Mouse (Mus musculus) heart, adult 18-20 months (tissue): ENCODE results near the gene Lrrc45. TPM values are rescaled to one million over a fixed set of nuclear protein-coding genes. Genes with fewer than 3 reads are reported as not detected.
"Not testable (repeated sequence)": the region's sequence is repeated elsewhere in the genome, so short reads cannot be mapped to it uniquely, and the experiment has no call there.

ENCODE experiments used
- DNase-seq, 2 experiments: peaks; one replicate each; pipeline ENCODE4 v3.0.0; 2021 to 2022; ENCODE audit warnings: mixed read lengths in 1 of 2
- long read RNA-seq, 2 experiments: library from polyadenylated mRNA; stranded (forward); transcript quantifications; one replicate each; pipeline ENCODE4 v2.0.0; 2021
- total RNA-seq, 2 experiments: library from RNA; stranded (reverse); gene quantifications; 2 replicates each; pipeline ENCODE4 v1.2.3; 2021

Gene Lrrc45
- total RNA-seq = 1 to 10 TPM; 3.8 to 4.3 TPM
- long read RNA-seq, experiment 1, partial matches to known transcripts = 0 of 2 reads
- long read RNA-seq, experiment 1, other reads (novel, unspliced or antisense) = 1 of 2 reads
- long read RNA-seq, experiment 2, partial matches to known transcripts = 1 of 4 reads
- long read RNA-seq, experiment 2, other reads (novel, unspliced or antisense) = 2 of 4 reads

- peak; percentile 98 to 99 for DNase-seq
These were observed at the start of gene Lrrc45, which contains the start of gene Cenpx for GRCm38 (mm10) chr11:120713580-120714518. TSS of gene Lrrc45 (plus strand) at chr11:120713925. TSS of gene Cenpx (minus strand) at chr11:120713738.

GRCm38 (mm10) chr11:120665406-120665805 is 48.3 kb upstream of the Lrrc45 start:
- peak; percentile 79 to 87 for DNase-seq

GRCm38 (mm10) chr11:120666617-120667016 is 47.1 kb upstream of the Lrrc45 start:
- DNase-seq = peak in 1 of 2 experiments; percentile 63

- DNase-seq = peak; percentile 96 to 97
These were observed 40.8 kb upstream of the Lrrc45 start, which contains the start of gene Aspscr1 for GRCm38 (mm10) chr11:120672687-120673593. TSS of gene Aspscr1 (plus strand) at chr11:120672973.

- DNase-seq = no peak
These were observed 40.1 kb upstream of the Lrrc45 start for GRCm38 (mm10) chr11:120673594-120674122.

- DNase-seq = not testable (repeated sequence)
These were observed 37.9 kb upstream of the Lrrc45 start for GRCm38 (mm10) chr11:120675875-120676274.

- no peak for DNase-seq
These were observed 36.8 kb upstream of the Lrrc45 start for GRCm38 (mm10) chr11:120676951-120677350.

- no peak for DNase-seq
These were observed 33.8 kb upstream of the Lrrc45 start for GRCm38 (mm10) chr11:120679909-120680308.

GRCm38 (mm10) chr11:120682683-120683082 is 31.0 kb upstream of the Lrrc45 start:
- no peak for DNase-seq

GRCm38 (mm10) chr11:120683536-120683935 is 30.2 kb upstream of the Lrrc45 start:
- no peak for DNase-seq

- no peak for DNase-seq
These were observed 29.6 kb upstream of the Lrrc45 start for GRCm38 (mm10) chr11:120684086-120684485.

- no peak for DNase-seq
These were observed 29.1 kb upstream of the Lrrc45 start for GRCm38 (mm10) chr11:120684660-120685059.

GRCm38 (mm10) chr11:120686650-120687272 is 27.0 kb upstream of the Lrrc45 start:
- no peak for DNase-seq

- no peak for DNase-seq
These were observed 24.4 kb upstream of the Lrrc45 start for GRCm38 (mm10) chr11:120689365-120689764.

GRCm38 (mm10) chr11:120692471-120693011 is 21.2 kb upstream of the Lrrc45 start:
- DNase-seq = peak; percentile 28 to 40

GRCm38 (mm10) chr11:120693461-120693860 is 20.3 kb upstream of the Lrrc45 start:
- DNase-seq = no peak

- no peak for DNase-seq
These were observed 18.5 kb upstream of the Lrrc45 start for GRCm38 (mm10) chr11:120695184-120695583.

- DNase-seq = no peak
These were observed 18.1 kb upstream of the Lrrc45 start for GRCm38 (mm10) chr11:120695641-120696040.

- no peak for DNase-seq
These were observed 17.2 kb upstream of the Lrrc45 start for GRCm38 (mm10) chr11:120696568-120696967.

GRCm38 (mm10) chr11:120697741-120698140 is 16.0 kb upstream of the Lrrc45 start:
- DNase-seq = peak; percentile 71 to 85
